Mouse (Mus musculus) heart, embryonic 12.5 days (tissue): Measurements from ENCODE around the gene Afmid. TPM values are rescaled to one million over a fixed set of nuclear protein-coding genes. Genes with fewer than 3 reads are reported as not detected.
A peak's percentile ranks its signal among the peaks of the same experiment; 100 is the strongest.

ENCODE experiments used
- ATAC-seq: fragments of 200-750 bp; cut with Nextera tagmentation; 2 replicates; pipeline ENCODE4 v1.8.0; 2017; ENCODE audit warnings: moderate TSS enrichment, moderate library complexity; ENCODE audit not compliant: insufficient number of reproducible peaks, low FRiP score
- H3K27ac ChIP-seq: fragments of 300-500 bp; sonication (generic); 2 replicates; pipeline ENCODE4 v1.5.1; 2016; ENCODE audit warnings: mild to moderate bottlenecking, moderate library complexity; ENCODE audit not compliant: poor library complexity, severe bottlenecking
- H3K27me3 ChIP-seq: fragments of 300-500 bp; sonication (generic); replicated peaks from 2 replicates; pipeline ENCODE4 v1.6.1; 2016; ENCODE audit warnings: mild to moderate bottlenecking, moderate library complexity
- H3K36me3 ChIP-seq: fragments of 300-500 bp; sonication (generic); 2 replicates; pipeline ENCODE4 v1.6.1; 2016; ENCODE audit warnings: mild to moderate bottlenecking, moderate library complexity
- H3K4me1 ChIP-seq: fragments of 300-500 bp; sonication (generic); replicated peaks from 2 replicates; pipeline ENCODE4 v1.6.1; 2016; ENCODE audit warnings: mild to moderate bottlenecking
- H3K4me2 ChIP-seq: fragments of 300-500 bp; sonication (generic); 2 replicates; pipeline ENCODE4 v1.6.1; 2016; ENCODE audit warnings: mild to moderate bottlenecking, moderate library complexity
- H3K4me3 ChIP-seq: fragments of 300-500 bp; sonication (generic); 2 replicates; pipeline ENCODE4 v1.5.1; 2016; ENCODE audit warnings: mild to moderate bottlenecking
- H3K9ac ChIP-seq: fragments of 300-500 bp; sonication (generic); 2 replicates; pipeline ENCODE4 v1.6.1; 2016; ENCODE audit warnings: mild to moderate bottlenecking, moderate library complexity
- H3K9me3 ChIP-seq: fragments of 300-500 bp; sonication (generic); replicated peaks from 2 replicates; pipeline ENCODE4 v1.6.1; 2016; ENCODE audit warnings: mild to moderate bottlenecking, moderate library complexity
- WGBS: fragments of 180-500 bp; shearing (Covaris S2); methylation state at CpG from one replicate; pipeline ENCODE4 v1.1.7; 2016; 5-methylcytosine and 5-hydroxymethylcytosine counted together
- polyA plus RNA-seq: library from polyadenylated mRNA; unstranded; fragments of >200 nt; fragmentation: Nextera tagmentation; extraction: Ambion mirVana; gene quantifications from 2 replicates; pipeline ENCODE4 v1.2.1, GENCODE M21; 2016

The Afmid gene
- 10.5 and 13.5 TPM in 2 replicates for polyA plus RNA-seq

DNA sequence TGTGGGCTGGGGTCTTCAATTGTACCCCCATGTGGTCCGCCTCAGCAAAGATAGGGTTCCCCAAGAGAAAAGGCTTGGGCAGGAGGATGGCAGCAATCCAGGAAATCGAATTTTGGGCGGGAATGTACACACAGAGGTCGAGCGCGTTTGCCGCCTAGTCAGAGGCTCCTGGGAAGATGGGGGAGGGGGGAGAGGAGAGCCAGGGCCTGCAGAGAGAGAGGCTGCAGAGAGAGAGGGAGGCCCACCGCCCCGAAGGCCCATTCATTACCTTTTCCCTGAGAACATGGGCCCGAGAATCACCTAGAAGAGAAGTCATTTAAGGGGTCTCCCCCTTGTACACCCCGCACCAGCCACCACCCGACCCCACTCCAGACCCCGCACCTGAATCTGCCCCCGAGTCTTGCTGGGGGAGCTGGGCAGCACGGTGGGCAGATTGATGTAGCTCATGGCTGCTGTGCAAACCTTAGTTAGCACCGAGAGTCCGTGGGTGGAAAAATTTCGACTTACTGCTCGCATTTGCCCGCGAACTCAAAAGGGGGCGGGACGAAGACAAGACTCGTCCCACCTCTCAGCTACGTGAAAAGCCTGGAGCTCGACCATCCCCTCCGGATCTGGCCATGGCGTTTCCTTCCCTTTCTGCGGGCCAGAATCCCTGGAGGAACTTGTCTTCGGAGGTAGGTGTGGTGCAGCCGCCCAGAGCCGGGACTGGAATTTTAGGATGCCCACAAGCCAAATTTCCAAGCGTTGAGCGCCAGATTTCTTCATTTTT is at the start of gene Afmid, which contains the start of gene Tk1:
Afmid (plus strand) TSS at position 592 of the 769 bp plus-strand sequence.
Tk1 (minus strand) TSS at position 760 of the 769 bp plus-strand sequence.
- ATAC-seq, result peak; percentile 55
- Histone ChIP-seq H3K4me3 (peak within 1 kb of the TSS; percentile 69), H3K9ac (peak within 1 kb of the TSS; percentile 89), H3K4me2 (peak within 1 kb of the TSS; percentile 92), H3K36me3 (peaks cover 32% of the 10 kb centered on the region), H3K9me3 (no peaks in the 10 kb centered on the region), H3K4me1 (peaks cover 77% of the 10 kb centered on the region), H3K27me3 (no peaks in the 10 kb centered on the region), H3K27ac (peak within 1 kb of the TSS; percentile 94)
- WGBS, result under 1% methylated on average over 34 of the region's 34 CpGs

DNA sequence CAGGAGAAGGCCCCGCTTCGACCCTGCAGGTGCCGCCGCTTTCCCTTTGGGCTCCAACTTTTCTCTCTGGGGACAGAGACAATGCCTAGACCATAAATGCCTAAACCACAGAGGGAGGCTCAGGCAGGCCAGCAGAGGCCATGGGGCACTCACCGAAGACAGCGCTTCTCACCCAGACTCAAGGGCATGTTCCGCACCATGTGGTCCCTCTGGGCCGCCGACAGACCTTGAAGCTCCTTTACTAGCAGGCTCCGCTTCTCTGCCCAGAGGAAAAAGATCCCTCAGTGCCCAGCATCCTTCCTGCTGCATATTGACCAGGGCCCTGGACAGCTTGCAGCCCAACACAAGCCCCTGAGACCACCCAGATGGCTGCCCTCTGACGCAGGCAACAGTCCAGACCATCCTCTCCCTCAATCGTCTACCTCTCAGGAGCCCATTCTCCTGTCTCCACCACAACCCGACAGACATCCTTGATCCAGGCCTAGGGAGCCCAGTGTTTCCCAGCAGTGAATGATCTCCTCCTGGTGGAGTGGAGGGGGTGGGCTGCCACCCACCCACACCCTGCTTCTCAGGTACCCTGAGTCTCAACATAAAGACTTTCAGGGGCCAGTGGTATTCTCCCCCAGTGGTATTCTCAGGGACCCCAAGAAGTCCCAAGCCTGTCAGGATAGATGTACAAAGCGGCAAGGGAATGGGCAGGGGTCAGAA is 49.5 kb upstream of the Afmid start:
- H3K4me3 ChIP-seq, result no peak overlapping the region
- peaks cover 27% of the 10 kb centered on the region for H3K4me1 ChIP-seq
- no peak overlapping the region for H3K9ac ChIP-seq
- no peak overlapping the region for H3K27ac ChIP-seq
- no peaks in the 10 kb centered on the region for H3K9me3 ChIP-seq
- 91% methylated on average over 14 of the region's 14 CpGs for WGBS
- peaks cover 69% of the 10 kb centered on the region for H3K36me3 ChIP-seq
- H3K27me3 ChIP-seq, result no peaks in the 10 kb centered on the region
- no peak for ATAC-seq
- H3K4me2 ChIP-seq, result no peak overlapping the region

DNA sequence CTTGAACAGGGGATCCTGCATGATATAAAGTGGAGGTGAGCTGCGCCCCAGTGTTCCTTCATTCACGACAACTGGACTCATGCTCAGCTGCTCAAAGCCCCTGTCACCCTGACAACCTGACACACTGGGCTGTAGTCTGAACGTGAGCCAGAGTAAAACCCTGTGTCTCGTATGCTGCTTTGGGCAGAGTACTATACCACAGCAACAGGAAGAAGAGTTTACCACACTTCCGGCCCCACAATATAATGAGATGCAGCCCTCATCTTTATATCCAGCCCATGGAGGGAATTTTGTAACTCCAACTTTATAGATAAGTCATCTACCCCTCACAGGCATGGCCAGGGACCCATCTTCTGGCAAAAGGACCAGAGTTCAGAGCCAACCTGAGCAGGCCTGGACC is 48.6 kb upstream of the Afmid start:
- Histone ChIP-seq H3K4me2 (no peak overlapping the region), H3K36me3 (peaks cover 61% of the 10 kb centered on the region), H3K4me1 (peaks cover 36% of the 10 kb centered on the region), H3K27ac (no peak overlapping the region), H3K9me3 (no peaks in the 10 kb centered on the region), H3K9ac (no peak overlapping the region), H3K4me3 (no peak overlapping the region), H3K27me3 (peaks cover 2% of the 10 kb centered on the region; the same call in 1 of the 2 replicates)
- WGBS, result 91% methylated on average over 5 of the region's 5 CpGs
- no peak for ATAC-seq

DNA sequence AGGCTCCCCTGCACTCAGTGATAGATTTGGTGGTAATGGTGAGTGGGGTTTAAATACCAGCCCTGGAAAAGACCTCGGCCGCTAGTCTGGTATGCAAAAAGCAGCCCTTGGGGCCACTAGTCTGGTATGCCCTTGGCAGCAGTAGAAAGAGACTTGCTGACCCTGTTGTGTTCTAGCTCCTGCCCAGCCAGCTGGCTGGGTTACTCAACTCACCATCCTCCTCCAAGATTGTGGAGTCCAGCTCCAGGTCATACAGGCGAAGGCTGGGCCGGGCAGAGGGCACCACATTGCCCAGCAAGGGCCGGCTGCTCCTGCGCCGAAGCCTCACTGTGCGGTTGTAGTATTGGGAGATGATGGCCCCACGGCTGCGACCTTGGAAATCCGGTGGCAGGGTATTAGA is 47.7 kb upstream of the Afmid start:
- H3K27ac ChIP-seq, result no peak overlapping the region

DNA sequence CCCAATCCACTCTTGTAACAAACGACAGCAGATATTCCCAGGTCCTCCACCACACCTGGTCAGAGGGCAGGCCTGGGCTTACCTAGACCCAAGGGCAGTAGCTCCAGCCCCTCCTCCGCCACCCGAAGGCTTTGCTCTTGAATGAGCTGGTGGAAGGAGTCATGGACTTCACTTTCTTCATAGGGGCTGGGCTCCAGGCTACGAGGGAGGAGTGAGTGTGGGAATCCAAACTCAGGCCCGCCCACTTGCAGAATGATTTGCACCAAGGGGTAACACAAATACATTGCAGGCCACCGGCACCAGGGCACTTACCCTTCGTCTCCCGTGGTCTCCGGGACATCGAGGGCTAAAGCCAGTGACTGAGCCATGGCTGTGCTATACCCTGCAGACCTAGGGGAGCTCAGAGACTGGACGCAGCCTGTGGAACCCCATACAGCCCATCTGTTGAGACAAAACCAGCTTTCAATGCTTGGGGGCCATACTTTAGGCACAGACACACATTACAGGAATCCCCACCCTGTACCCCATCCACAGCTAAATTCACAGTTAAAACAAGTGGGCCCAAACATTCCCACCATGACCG is 46.8 kb upstream of the Afmid start:
- H3K4me2 ChIP-seq, result peak overlapping the region; percentile 99
- peaks cover 49% of the 10 kb centered on the region for H3K4me1 ChIP-seq
- H3K27ac ChIP-seq, result peak overlapping the region; percentile 94
- peak overlapping the region; percentile 81 for H3K9ac ChIP-seq
- H3K9me3 ChIP-seq, result no peaks in the 10 kb centered on the region
- ATAC-seq, result no peak
- H3K4me3 ChIP-seq, result peak overlapping the region; percentile 69
- WGBS, result 50% methylated on average over 12 of the region's 12 CpGs
- H3K36me3 ChIP-seq, result peaks cover 42% of the 10 kb centered on the region
- peaks cover 4% of the 10 kb centered on the region; the same call in 1 of the 2 replicates for H3K27me3 ChIP-seq

More for the DNA sequence above, 47.7 kb upstream of the Afmid start:
- H3K9me3 ChIP-seq, result no peaks in the 10 kb centered on the region
- H3K4me2 ChIP-seq, result no peak overlapping the region
- no peak overlapping the region for H3K9ac ChIP-seq
- peaks cover 52% of the 10 kb centered on the region for H3K36me3 ChIP-seq
- H3K4me1 ChIP-seq, result peaks cover 43% of the 10 kb centered on the region
- ATAC-seq, result no peak
- WGBS, result 94% methylated on average over 11 of the region's 11 CpGs
- H3K27me3 ChIP-seq, result peaks cover 4% of the 10 kb centered on the region; the same call in 1 of the 2 replicates
- H3K4me3 ChIP-seq, result no peak overlapping the region

DNA sequence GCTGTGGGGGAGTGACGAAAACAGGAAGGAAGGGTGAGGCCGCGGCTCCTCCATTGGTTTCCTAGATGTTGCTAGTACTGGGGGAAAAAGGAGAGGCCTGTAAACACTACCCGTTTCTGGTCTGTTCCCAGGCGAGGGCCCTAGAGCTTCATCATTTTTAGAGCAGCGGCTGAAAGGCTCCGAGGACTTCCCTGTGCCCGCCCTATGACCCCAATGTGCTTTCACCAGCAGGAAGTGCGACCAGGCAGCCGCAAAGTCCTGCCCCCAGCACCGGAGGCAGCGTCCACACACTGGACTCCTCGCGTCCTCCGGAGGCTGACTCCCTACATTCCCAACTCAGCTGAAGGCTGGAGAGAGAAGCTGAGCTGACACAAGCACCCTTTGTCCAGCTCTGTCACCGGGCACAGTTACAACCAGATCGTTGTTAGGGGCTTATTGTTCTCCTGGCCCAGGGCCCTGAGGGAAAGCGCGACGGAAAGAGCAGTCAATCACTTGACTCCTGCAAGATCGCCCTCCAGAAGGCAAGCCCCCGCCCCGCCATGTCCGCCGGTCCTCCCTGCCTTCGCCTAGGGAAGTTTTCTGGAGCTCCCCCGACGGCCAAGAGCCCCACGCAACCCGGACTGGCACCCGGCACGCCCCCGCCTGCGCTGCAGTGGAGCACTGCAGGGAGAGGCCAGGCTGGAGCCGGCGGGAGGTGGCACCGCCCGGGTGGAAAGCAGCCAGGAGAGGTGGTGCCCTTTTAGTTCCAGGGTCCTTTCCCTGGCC is 46.1 kb upstream of the Afmid start:
- peak overlapping the region; percentile 99 for H3K4me2 ChIP-seq
- WGBS, result 2% methylated on average over 38 of the region's 38 CpGs
- no peaks in the 10 kb centered on the region for H3K9me3 ChIP-seq
- H3K36me3 ChIP-seq, result peaks cover 36% of the 10 kb centered on the region
- peaks cover 4% of the 10 kb centered on the region; the same call in 1 of the 2 replicates for H3K27me3 ChIP-seq
- peak; percentile 40 for ATAC-seq
- peak overlapping the region; percentile 94 for H3K27ac ChIP-seq
- H3K4me3 ChIP-seq, result peak overlapping the region; percentile 69
- H3K4me1 ChIP-seq, result peaks cover 49% of the 10 kb centered on the region
- H3K9ac ChIP-seq, result peak overlapping the region; percentile 81

DNA sequence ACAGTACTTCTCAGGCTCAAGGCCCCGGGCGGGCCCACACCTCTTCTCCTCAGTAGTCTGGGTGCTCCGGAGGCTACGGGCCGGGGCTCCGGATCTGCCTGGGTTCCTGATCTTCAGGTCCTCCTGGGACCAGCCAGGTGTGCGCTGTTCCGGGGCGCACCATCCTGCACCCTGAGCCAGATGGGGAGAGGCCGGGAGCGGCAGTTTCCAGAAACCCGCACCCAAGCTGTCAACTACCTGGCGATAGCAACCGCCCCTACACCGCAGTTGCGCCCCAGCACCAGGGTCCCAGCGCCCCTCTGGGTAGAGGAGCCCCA is 45.6 kb upstream of the Afmid start:
- no peaks in the 10 kb centered on the region for H3K9me3 ChIP-seq
- peak overlapping the region; percentile 69 for H3K4me3 ChIP-seq
- peaks cover 30% of the 10 kb centered on the region for H3K36me3 ChIP-seq
- H3K4me1 ChIP-seq, result peaks cover 49% of the 10 kb centered on the region
- peaks cover 8% of the 10 kb centered on the region; the same call in 1 of the 2 replicates for H3K27me3 ChIP-seq
- peak; percentile 3 for ATAC-seq
- H3K4me2 ChIP-seq, result peak overlapping the region; percentile 99
- H3K9ac ChIP-seq, result peak overlapping the region; percentile 81
- WGBS, result under 1% methylated on average over 17 of the region's 17 CpGs
- peak overlapping the region; percentile 94 for H3K27ac ChIP-seq

DNA sequence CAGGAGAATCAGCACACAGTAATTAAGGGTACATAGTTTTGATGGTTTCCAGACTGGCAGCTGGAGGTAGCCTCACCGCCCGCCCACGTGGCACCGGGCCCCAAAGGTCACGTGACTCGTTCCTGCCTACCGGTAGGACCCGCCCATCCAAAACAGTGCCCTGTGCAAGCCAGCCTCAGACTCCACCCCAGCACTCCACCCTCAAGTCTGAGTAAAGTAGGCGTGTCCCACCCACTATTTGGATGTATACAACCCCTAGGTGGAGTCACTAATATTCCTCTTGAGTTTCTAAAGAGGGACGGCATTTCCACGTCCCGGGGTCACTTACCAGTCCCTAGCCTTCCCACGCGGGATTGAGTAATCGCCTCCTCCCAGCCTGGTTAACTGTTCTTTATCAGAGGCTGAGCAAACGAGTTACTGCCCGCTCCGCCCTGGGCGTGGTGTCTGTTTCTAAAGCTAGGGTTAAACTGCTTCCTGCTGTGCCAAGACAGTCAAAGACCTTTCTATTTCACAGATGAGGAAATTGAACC is 45.1 kb upstream of the Afmid start:
- Histone ChIP-seq H3K36me3 (peaks cover 25% of the 10 kb centered on the region), H3K4me1 (peaks cover 49% of the 10 kb centered on the region), H3K4me2 (peak overlapping the region; percentile 99), H3K4me3 (peak overlapping the region; percentile 69), H3K9me3 (no peaks in the 10 kb centered on the region), H3K27ac (peak overlapping the region; percentile 94), H3K9ac (peak overlapping the region; percentile 81), H3K27me3 (peaks cover 8% of the 10 kb centered on the region; the same call in 1 of the 2 replicates)
- ATAC-seq, result peak; percentile 81
- WGBS, result 1% methylated on average over 19 of the region's 19 CpGs

DNA sequence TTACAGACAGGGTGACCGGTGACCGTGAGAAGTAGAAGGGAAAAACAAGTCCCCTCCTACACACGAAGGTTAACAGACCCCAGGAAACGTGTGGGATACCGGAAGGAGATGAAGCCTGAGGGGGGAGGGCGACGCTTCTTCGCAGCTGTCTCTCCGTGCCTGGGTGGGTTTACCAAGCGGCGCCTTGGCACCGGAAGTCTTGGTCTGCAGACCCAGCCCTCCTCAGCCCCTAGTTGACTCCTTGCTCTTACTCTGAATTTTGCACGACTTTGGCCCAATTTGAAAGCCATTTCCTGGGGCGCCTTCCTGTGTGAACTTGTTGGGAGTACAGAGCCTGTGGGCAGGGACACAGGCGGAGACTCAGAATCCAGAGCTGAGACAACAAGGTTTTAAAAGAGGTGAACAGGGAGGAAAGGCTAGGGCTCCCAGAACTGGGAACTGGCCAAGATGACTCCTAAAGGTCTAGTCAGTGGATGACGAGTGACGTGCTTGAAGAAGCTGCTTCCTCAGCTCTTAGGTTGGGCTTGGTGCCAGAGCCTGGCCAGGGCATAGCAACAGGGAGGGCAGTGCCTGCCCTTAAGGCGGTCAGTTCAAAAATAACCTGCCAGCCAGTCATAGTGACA is 44.4 kb upstream of the Afmid start:
- H3K27me3 ChIP-seq, result peaks cover 8% of the 10 kb centered on the region; the same call in 1 of the 2 replicates
- 0 out of 2 replicates have a peak, but pooled peaks have one; percentile 5 for ATAC-seq
- 6% methylated on average over 18 of the region's 18 CpGs for WGBS

More for the DNA sequence above, 44.4 kb upstream of the Afmid start:
- Histone ChIP-seq H3K9ac (peak overlapping the region; percentile 81), H3K9me3 (no peaks in the 10 kb centered on the region), H3K4me3 (peak overlapping the region; percentile 69), H3K36me3 (peaks cover 19% of the 10 kb centered on the region), H3K27ac (peak overlapping the region; percentile 94), H3K4me1 (peaks cover 49% of the 10 kb centered on the region), H3K4me2 (peak overlapping the region; percentile 99)
